Mouse (Mus musculus): ENCODE measurements around the gene Rcsd1. TPM values are rescaled to one million over a fixed set of nuclear protein-coding genes. Genes with fewer than 3 reads are reported as not detected.

The Rcsd1 gene
- polyA plus RNA-seq, 1 experiment from 2014 or later, result 111 TPM

DNA sequence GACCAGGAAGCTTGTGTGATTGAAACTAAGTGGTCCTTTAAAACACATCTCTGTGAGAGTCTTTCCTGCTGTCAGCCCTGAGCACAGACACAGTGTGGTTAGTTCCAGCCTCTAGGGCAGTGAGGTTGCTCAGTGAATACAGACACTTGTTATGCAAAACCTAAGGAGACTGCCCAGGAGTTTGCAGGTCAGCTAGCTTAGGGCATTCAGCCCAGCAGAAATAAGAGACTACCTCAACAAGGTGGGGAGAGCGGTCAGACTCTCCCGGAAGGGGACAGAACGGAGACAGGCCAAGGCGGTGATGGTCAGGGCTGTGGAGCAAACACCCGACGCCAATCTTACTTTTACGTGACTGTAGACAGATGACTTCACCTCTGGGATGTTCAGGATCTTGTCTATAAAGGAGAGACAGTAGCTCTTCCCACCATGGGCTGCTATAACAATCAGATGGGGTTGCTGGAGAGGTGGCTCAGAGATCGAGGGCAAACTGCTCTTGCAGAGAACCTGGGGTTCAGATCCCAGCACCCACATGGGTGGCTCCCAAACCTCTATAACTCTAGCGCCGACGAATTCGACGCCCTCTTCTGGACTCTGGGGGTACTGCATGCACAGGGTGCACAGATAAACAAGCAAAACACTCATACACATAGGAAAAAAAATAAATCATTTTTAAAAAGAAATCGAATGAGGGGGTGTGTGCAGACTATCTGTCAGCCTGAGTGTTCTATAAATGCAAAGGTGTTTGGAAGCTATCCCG, 30.5 kb downstream of the Rcsd1 start:
- Histone ChIP-seq H3K27ac (ENCODE audit: low read length) (peak overlapping the region; percentile 72), H3K36me3 (ENCODE audit: control insufficient read depth, insufficient read depth) (peaks cover 11% of the 10 kb centered on the region), H3K4me2 (ENCODE audit: low read depth, low read length) (no peak overlapping the region), H3K27me3 (ENCODE audit: control insufficient read depth, insufficient read depth, low read length) (no peaks in the 10 kb centered on the region), H3K4me3 (ENCODE audit: low read length) (no peak overlapping the region), H3K4me1 (ENCODE audit: control insufficient read depth, insufficient read depth, low read length) (peaks cover 88% of the 10 kb centered on the region), H3K9me3 (replicated peaks; ENCODE audit: control insufficient read depth, low read length) (no peaks in the 10 kb centered on the region), H3K9ac (ENCODE audit: low read length) (no peak overlapping the region)
- 72% methylated on average over 15 of the region's 15 CpGs for WGBS
- no peak for ATAC-seq (replicated peaks; ENCODE audit: extremely low read depth, insufficient read depth, low FRiP score)

DNA sequence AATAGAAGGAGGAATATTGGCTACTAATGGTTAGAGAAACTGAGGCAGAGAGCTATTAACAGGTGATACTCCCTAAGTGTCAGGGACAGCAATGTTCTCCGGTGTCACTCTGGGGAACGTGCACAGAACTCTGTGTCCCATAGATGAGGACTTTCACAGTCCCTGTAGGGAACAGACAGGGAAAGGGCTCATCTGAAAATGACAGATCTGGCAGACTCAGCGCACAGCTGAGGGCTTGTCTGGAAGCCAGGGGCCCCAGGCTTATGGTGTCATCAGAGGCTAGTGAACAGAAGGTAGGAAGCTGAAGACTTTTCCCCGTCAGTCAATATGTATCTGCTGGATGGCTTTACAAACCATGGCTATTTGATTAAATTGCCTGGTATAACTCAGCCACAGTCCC, 32.0 kb downstream of the Rcsd1 start:
- peak; percentile 23; the same call in 1 of the 2 replicates for ATAC-seq (replicated peaks; ENCODE audit: extremely low read depth, insufficient read depth, low FRiP score)
- H3K27ac ChIP-seq (ENCODE audit: low read length), result peak overlapping the region; percentile 90
- peak overlapping the region; percentile 21 for H3K9ac ChIP-seq (ENCODE audit: low read length)
- H3K4me3 ChIP-seq (ENCODE audit: low read length), result no peak overlapping the region
- H3K4me2 ChIP-seq (ENCODE audit: low read depth, low read length), result peak overlapping the region; percentile 18; the same call in 1 of the 2 replicates
- peaks cover 86% of the 10 kb centered on the region for H3K4me1 ChIP-seq (ENCODE audit: control insufficient read depth, insufficient read depth, low read length)
- 40% methylated on average over 4 of the region's 4 CpGs for WGBS
- peaks cover 7% of the 10 kb centered on the region for H3K36me3 ChIP-seq (ENCODE audit: control insufficient read depth, insufficient read depth)
- no peaks in the 10 kb centered on the region for H3K9me3 ChIP-seq (replicated peaks; ENCODE audit: control insufficient read depth, low read length)
- H3K27me3 ChIP-seq (ENCODE audit: control insufficient read depth, insufficient read depth, low read length), result no peaks in the 10 kb centered on the region

DNA sequence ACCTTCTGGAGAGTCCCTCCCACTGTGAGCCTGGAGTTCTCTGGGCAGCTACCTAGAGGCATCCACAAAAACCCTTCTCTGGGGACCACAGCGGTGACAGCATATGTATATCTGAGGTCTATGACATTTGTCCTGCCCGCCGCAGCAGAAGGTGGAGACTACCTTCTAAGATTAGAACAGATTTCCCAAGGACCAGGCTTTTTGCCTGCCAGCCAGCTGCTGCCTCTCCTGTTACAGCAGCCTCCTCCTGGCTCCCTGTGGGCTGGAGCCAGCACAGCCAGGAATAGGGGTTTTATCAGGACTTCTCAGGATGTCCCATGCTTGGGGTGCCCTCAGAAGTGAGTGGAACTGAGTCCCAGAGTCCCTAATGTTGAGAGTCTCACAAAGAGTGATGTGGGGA, 32.6 kb downstream of the Rcsd1 start:
- Histone ChIP-seq H3K4me1 (ENCODE audit: control insufficient read depth, insufficient read depth, low read length) (peaks cover 84% of the 10 kb centered on the region), H3K4me3 (ENCODE audit: low read length) (no peak overlapping the region), H3K9me3 (replicated peaks; ENCODE audit: control insufficient read depth, low read length) (no peaks in the 10 kb centered on the region), H3K36me3 (ENCODE audit: control insufficient read depth, insufficient read depth) (peaks cover 7% of the 10 kb centered on the region), H3K4me2 (ENCODE audit: low read depth, low read length) (peak overlapping the region; percentile 17; the same call in 1 of the 2 replicates), H3K27me3 (ENCODE audit: control insufficient read depth, insufficient read depth, low read length) (no peaks in the 10 kb centered on the region), H3K9ac (ENCODE audit: low read length) (peak overlapping the region; percentile 48), H3K27ac (ENCODE audit: low read length) (peak overlapping the region; percentile 90)
- WGBS, result 31% methylated on average over 3 of the region's 3 CpGs
- peak; percentile 49 for ATAC-seq (replicated peaks; ENCODE audit: extremely low read depth, insufficient read depth, low FRiP score)

DNA sequence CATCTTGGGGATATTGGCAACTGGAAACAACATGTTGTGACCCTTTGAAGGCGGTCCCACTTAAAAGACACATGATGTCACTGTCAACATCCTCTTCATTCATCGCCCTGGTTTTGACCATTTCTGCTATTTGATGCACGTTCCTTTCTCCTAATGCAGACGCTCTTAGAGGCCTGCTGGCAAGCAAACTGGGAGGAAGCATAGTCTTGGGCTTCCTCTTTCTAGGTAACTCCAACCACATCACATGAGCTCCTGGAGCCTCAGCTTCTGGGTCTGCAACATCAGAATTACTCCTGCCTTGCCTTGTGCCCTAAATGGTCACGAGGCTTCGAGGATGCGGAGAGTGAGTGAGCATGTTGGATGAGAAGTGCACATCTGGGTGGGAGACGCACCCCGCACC, 34.4 kb downstream of the Rcsd1 start:
- ATAC-seq (replicated peaks; ENCODE audit: extremely low read depth, insufficient read depth, low FRiP score), result no peak
- H3K4me1 ChIP-seq (ENCODE audit: control insufficient read depth, insufficient read depth, low read length), result peaks cover 76% of the 10 kb centered on the region
- H3K36me3 ChIP-seq (ENCODE audit: control insufficient read depth, insufficient read depth), result peaks cover 10% of the 10 kb centered on the region
- H3K9ac ChIP-seq (ENCODE audit: low read length), result no peak overlapping the region; the same call in 1 of the 2 replicates
- no peaks in the 10 kb centered on the region for H3K9me3 ChIP-seq (replicated peaks; ENCODE audit: control insufficient read depth, low read length)
- H3K27ac ChIP-seq (ENCODE audit: low read length), result peak overlapping the region; percentile 31; the same call in 1 of the 2 replicates
- no peak overlapping the region for H3K4me2 ChIP-seq (ENCODE audit: low read depth, low read length)
- no peaks in the 10 kb centered on the region for H3K27me3 ChIP-seq (ENCODE audit: control insufficient read depth, insufficient read depth, low read length)
- WGBS, result 76% methylated on average over 9 of the region's 9 CpGs
- H3K4me3 ChIP-seq (ENCODE audit: low read length), result no peak overlapping the region

DNA sequence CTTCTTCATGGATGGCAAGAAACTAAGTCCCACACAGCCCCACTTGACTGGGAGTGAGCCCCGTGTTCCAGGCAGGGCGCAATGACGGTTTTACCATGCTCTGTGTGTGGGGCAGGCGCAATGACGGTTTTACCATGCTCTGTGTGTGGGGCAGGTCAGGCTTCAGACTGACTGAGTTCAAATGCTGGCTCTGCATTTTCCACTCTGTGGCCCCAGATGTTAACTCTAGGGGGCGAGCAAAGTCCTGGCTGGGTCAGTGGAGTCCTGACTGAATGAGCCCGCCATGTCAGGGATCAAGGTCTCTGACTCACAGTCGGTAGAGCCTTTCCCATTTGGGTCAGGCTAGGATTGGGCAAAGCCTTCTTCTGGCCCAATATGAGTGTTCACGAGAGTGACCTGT, 37.2 kb downstream of the Rcsd1 start:
- Histone ChIP-seq H3K4me3 (ENCODE audit: low read length) (no peak overlapping the region), H3K27me3 (ENCODE audit: control insufficient read depth, insufficient read depth, low read length) (no peaks in the 10 kb centered on the region), H3K9ac (ENCODE audit: low read length) (no peak overlapping the region), H3K4me2 (ENCODE audit: low read depth, low read length) (no peak overlapping the region), H3K36me3 (ENCODE audit: control insufficient read depth, insufficient read depth) (peaks cover 13% of the 10 kb centered on the region; the same call in 1 of the 2 replicates), H3K9me3 (replicated peaks; ENCODE audit: control insufficient read depth, low read length) (no peaks in the 10 kb centered on the region), H3K4me1 (ENCODE audit: control insufficient read depth, insufficient read depth, low read length) (peaks cover 73% of the 10 kb centered on the region), H3K27ac (ENCODE audit: low read length) (no peak overlapping the region)
- WGBS, result 69% methylated on average over 9 of the region's 9 CpGs
- ATAC-seq (replicated peaks; ENCODE audit: extremely low read depth, insufficient read depth, low FRiP score), result no peak

DNA sequence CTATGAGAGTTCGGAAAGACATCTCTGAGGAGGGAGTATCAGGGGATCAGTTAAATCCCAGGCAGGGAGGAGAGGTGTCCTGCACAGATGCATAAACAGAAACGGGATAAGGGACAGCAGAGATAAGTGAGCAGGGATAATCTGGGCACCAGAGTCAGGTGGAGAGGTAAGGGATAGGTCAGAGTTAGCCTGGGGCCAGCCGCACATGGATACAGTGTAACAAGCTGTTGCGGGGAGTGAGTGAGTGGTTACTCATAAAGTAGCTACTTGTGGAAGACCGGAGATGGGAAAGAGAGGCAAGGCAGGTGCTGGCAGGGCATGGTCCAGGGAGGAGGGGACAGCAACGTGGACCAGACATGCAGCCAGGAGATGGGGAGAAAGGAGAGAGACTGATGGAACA, 39.5 kb downstream of the Rcsd1 start:
- Histone ChIP-seq H3K36me3 (ENCODE audit: control insufficient read depth, insufficient read depth) (peaks cover 10% of the 10 kb centered on the region; the same call in 1 of the 2 replicates), H3K4me1 (ENCODE audit: control insufficient read depth, insufficient read depth, low read length) (peaks cover 66% of the 10 kb centered on the region), H3K27me3 (ENCODE audit: control insufficient read depth, insufficient read depth, low read length) (no peaks in the 10 kb centered on the region), H3K4me3 (ENCODE audit: low read length) (no peak overlapping the region), H3K9me3 (replicated peaks; ENCODE audit: control insufficient read depth, low read length) (no peaks in the 10 kb centered on the region), H3K27ac (ENCODE audit: low read length) (no peak overlapping the region), H3K4me2 (ENCODE audit: low read depth, low read length) (no peak overlapping the region), H3K9ac (ENCODE audit: low read length) (peak overlapping the region; percentile 47)
- ATAC-seq (replicated peaks; ENCODE audit: extremely low read depth, insufficient read depth, low FRiP score), result no peak
- 56% methylated on average over 6 of the region's 6 CpGs for WGBS

DNA sequence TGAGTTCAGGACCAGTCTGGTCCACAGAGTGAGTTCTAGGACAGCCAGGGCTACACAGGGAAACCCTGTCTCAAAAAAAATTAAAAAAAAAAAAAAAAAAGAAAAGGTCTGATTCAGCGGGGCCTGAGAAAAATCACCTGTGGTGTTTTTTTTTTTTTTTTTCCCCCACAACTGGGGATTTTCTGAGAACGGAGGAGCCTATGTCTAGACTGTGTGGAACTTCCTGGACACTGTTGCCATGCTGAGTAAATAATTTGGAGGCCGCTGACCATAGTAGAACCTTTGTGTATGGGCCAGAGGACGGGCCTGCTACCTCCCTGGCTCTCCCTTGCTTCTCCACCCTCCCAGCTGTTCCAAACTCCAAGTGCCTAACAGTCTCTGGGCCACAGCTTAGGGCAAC, 40.7 kb downstream of the Rcsd1 start:
- H3K27ac ChIP-seq (ENCODE audit: low read length), result peak overlapping the region; percentile 92
- 51% methylated on average over 4 of the region's 4 CpGs for WGBS
- H3K36me3 ChIP-seq (ENCODE audit: control insufficient read depth, insufficient read depth), result peaks cover 14% of the 10 kb centered on the region

DNA sequence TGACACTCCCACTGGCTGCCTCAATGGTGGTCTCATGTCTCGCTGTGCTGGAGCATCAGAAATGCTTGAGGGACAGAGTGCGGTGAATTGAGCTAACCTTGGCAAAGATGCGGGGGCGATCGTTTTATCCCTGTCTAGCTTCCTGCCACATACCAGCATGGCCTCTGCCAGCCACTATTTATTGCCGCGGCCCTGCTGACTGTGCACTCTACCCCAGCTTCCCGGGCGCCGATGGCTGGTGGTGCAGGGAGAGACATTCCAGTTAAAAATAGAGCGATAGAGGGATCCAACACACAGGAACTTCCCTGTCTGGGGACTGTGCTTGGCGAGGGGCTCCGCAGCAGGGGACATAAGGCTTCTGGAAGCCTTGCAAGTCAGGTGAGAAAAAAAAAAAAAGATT, 42.2 kb downstream of the Rcsd1 start:
- H3K36me3 ChIP-seq (ENCODE audit: control insufficient read depth, insufficient read depth), result peaks cover 19% of the 10 kb centered on the region
- 27% methylated on average over 13 of the region's 13 CpGs for WGBS
- H3K4me2 ChIP-seq (ENCODE audit: low read depth, low read length), result peak overlapping the region; percentile 36
- H3K9ac ChIP-seq (ENCODE audit: low read length), result no peak overlapping the region
- peak; percentile 83 for ATAC-seq (replicated peaks; ENCODE audit: extremely low read depth, insufficient read depth, low FRiP score)
- peaks cover 75% of the 10 kb centered on the region for H3K4me1 ChIP-seq (ENCODE audit: control insufficient read depth, insufficient read depth, low read length)
- H3K27ac ChIP-seq (ENCODE audit: low read length), result peak overlapping the region; percentile 92
- no peak overlapping the region for H3K4me3 ChIP-seq (ENCODE audit: low read length)
- H3K27me3 ChIP-seq (ENCODE audit: control insufficient read depth, insufficient read depth, low read length), result no peaks in the 10 kb centered on the region
- no peaks in the 10 kb centered on the region for H3K9me3 ChIP-seq (replicated peaks; ENCODE audit: control insufficient read depth, low read length)

More for the DNA sequence above, 40.7 kb downstream of the Rcsd1 start:
- no peak overlapping the region for H3K9ac ChIP-seq (ENCODE audit: low read length)
- ATAC-seq (replicated peaks; ENCODE audit: extremely low read depth, insufficient read depth, low FRiP score), result peak; percentile 21; the same call in 1 of the 2 replicates
- no peak overlapping the region for H3K4me2 ChIP-seq (ENCODE audit: low read depth, low read length)
- H3K9me3 ChIP-seq (replicated peaks; ENCODE audit: control insufficient read depth, low read length), result no peaks in the 10 kb centered on the region
- H3K4me3 ChIP-seq (ENCODE audit: low read length), result no peak overlapping the region
- no peaks in the 10 kb centered on the region for H3K27me3 ChIP-seq (ENCODE audit: control insufficient read depth, insufficient read depth, low read length)
- H3K4me1 ChIP-seq (ENCODE audit: control insufficient read depth, insufficient read depth, low read length), result peaks cover 63% of the 10 kb centered on the region

DNA sequence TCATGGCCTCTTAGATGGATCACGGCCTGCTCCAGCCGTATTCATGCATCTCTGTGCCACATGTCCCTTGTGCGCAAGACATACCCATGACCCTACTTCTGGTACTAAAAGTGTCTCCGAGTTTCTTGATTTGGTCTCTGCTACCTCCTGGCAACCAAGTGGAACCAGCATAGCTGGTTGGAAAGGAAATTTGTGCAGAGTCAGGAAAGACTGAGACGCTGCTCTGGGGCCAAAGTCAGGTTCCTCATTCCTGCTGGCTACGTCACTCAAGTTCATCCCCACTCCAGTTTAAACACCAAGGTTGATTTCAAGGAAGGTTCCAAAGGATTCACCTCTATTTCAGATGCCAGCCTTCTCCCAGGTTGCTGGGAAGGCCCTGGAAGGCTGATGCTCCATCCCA, 42.6 kb downstream of the Rcsd1 start:
- H3K36me3 ChIP-seq (ENCODE audit: control insufficient read depth, insufficient read depth), result peaks cover 19% of the 10 kb centered on the region
- H3K9ac ChIP-seq (ENCODE audit: low read length), result no peak overlapping the region
- no peak for ATAC-seq (replicated peaks; ENCODE audit: extremely low read depth, insufficient read depth, low FRiP score)
- H3K27me3 ChIP-seq (ENCODE audit: control insufficient read depth, insufficient read depth, low read length), result no peaks in the 10 kb centered on the region
- peak overlapping the region; percentile 92 for H3K27ac ChIP-seq (ENCODE audit: low read length)
- H3K4me3 ChIP-seq (ENCODE audit: low read length), result no peak overlapping the region
- H3K9me3 ChIP-seq (replicated peaks; ENCODE audit: control insufficient read depth, low read length), result no peaks in the 10 kb centered on the region
- 82% methylated on average over 6 of the region's 6 CpGs for WGBS
- H3K4me2 ChIP-seq (ENCODE audit: low read depth, low read length), result peak overlapping the region; percentile 9; the same call in 1 of the 2 replicates
- peaks cover 75% of the 10 kb centered on the region for H3K4me1 ChIP-seq (ENCODE audit: control insufficient read depth, insufficient read depth, low read length)
